Mouse (Mus musculus) CD4-positive, CD25-positive, alpha-beta regulatory T cell, adult 4 months (primary cell): ENCODE measurements around the gene 2010300C02Rik. TPM values are rescaled to one million over a fixed set of nuclear protein-coding genes. Genes with fewer than 3 reads are reported as not detected.
"Not testable (repeated sequence)": the region's sequence is repeated elsewhere in the genome, so short reads cannot be mapped to it uniquely, and the experiment has no call there.

Source experiments
- ATAC-seq: one replicate; pipeline ENCODE4 v1.8.0; 2017
- polyA plus RNA-seq, 2 experiments: library from polyadenylated mRNA; unstranded; fragments of 100-300 nt; shearing (Covaris generic); gene quantifications; one replicate each; pipeline ENCODE4 v1.2.1; 2017

2010300C02Rik gene
- under 1 TPM; 0.42 to 0.79 TPM for polyA plus RNA-seq

DNA sequence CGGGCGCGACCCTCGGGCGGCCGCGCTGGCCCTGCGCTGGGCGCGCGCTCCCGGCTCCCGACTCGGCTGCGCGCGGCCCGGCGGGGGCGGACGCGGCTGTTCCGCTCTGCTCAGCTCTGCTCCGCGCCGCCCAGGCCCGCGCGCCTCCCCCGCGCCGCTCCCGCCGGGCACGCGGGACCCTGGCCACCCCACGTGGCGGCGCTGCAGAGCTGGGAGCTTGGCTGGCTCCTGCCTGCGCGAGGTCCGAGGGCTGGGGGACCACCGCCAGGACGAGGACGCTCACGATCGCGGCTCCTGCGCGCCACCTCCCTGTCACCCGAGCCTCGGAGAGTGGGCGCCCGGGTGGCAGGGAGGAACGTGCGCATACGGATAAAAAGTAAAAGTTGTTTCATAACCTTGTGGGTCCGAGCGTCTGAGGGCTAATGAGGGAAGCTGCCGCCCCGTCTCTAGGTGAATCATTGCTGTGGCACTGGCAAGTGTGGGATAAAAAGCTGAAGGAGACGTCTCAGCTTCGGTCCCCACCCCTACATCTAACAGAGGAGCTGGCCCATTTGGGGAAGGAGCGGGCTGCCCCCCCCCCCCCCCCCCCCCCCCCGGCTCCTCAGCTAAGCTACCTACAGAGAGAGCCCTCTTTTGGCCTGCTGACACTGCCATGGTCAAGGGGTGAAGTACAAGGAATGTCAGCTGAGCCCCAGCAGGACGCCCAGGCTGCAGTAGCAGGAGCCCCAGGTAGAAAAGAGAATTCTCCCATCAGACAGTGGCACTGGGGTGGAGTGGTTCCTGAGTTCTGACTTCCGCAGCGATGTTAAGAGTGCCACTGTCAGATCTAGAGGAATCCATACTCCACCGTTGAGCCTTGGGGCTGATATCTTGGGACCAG is at the start of gene 2010300C02Rik:
2010300C02Rik (minus strand) TSS at position 325 of the 880 bp plus-strand sequence.
- ATAC-seq: no peak

DNA sequence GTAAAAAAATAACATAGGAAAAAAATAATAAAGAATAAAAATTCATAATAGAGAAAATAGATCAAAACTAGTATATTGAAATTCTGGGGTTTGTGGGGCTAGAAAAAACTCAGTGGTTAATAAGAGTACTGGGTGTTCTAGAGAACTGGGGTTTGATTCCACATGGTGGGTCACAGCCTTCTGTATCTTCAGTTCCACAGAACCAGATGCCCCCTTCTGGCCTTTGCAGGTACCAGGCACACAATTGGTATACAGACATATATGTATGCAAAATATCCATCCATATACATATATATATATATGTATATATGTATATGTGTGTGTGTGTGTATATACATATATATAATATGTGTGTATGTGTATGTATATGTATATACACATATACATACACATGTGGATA is 39.5 kb upstream of the 2010300C02Rik start:
- no peak for ATAC-seq

DNA sequence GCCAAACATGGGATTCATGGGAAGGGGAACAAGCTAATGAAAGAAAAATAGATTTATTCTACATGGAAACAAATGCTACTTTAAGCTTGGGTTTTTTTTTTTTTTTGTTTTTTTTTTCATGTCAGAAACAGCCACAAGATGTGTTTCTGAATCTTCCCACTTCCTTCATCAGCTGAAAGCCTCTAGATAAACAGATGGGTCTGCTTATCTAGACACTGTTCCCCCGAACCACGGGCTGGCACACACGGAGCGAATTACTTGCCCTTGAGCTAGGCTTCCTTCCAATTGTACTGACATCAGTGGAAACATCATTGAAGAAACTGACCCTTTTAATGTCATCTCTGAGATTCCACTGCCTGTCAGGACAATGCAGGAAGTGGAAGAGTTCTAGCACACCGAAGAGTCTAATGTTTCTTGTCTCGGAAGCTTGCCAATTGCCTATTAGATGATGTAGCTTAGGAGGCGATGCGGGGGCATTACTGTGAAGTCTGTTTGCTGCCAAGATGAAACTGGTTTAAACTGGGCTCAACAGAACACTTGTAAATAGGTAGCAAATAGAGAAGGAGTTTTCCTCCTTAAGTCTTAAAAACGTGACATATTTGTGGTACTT is 24.9 kb upstream of the 2010300C02Rik start:
- no peak for ATAC-seq

DNA sequence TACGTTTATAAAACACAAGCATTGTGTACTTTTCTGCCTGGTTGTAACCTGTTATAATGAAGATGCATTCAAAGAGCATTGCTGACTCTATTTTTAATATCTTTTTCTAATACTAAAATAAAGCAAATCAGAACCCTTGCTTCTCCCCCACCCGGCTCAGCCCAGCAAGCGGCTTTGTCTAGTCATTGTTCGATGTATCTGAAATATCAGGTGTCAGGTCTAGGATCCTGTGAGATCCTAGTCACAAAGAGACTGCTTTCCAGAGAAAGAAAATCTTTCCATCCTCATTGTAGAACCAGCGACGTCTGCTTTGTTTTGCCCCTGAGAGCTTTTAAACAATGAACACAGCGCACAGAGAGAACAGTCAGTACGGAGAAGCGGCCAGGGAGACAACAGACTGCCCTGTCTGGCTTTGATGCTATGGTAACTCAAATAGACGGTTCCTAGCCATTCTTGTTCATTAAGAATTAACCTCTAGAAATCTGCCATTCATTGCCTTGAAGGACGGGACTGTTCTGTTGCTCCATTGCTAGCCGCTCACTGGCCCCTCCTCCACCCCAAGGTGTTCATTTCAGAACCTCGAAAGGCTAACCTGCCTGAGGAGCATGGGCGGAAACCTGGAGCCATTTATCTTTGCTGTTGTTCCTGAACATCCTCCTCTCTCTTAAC is 22.9 kb upstream of the 2010300C02Rik start:
- no peak for ATAC-seq

DNA sequence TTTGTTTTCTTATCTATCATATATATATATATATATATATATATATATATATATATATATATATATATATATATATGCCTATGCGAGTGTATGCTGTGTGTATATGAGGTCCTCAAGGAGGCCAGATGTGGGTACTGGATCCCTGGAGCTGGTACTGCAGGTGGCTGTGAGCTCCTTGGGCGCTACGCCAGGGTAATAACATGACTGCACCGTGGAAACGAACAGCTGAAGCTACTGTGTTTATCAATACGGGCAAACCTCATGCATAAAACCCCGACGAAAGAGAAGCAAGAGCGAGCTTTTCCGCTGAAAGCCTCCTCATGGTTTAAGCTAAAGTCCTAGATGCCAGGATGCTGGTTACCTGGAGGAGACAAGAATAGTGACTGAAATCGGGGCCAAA is 22.2 kb upstream of the 2010300C02Rik start:
- no peak for ATAC-seq

DNA sequence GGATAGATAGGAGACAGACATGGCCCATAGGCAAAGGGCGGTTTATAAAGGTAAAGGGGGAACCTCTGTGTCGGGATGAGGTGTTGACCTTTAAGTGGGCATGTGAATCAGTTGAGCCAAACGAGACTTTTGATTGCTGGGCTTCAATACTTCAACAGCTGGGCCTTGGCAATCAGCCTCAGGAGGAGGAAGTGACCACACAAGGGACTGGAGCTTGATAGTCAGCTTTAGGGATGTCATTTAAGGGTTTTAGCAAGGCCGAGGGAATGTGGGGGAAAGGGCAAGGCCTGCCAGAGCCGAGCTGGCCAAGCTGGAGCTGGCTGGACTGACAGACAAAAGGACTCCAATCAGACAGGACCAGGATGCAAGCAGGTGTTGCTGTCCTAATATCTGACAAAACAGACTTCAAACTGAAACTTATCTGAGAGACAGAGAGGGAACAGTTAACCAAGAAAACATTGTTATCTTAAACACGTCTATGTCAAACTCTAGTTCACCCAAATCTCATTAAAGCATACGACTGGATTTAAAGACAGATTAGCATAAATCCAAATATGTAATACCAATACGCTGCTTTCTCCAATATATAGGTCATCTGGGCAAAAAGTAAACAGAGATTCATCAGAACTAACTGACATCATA is 20.4 kb upstream of the 2010300C02Rik start:
- ATAC-seq: no peak

DNA sequence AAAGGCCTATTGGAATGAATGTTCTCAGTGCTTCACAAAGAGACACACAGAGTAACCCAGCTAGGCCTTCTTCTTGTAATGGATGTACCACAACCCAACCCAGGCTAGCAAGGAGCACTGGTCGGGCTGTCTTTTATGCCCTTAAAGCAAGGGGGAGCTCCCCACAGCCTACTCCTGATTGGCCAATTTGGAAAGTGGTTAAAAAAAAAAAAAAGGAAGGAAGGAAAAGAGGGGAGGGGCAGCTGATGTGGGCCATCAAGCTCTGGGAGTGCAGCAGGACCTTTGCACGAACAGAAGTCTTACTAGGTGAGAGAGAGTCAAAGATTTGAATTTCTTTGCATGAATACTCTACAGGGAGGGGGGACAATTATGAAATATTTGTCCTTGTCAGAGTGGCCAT is 19.0 kb upstream of the 2010300C02Rik start:
- no peak for ATAC-seq

DNA sequence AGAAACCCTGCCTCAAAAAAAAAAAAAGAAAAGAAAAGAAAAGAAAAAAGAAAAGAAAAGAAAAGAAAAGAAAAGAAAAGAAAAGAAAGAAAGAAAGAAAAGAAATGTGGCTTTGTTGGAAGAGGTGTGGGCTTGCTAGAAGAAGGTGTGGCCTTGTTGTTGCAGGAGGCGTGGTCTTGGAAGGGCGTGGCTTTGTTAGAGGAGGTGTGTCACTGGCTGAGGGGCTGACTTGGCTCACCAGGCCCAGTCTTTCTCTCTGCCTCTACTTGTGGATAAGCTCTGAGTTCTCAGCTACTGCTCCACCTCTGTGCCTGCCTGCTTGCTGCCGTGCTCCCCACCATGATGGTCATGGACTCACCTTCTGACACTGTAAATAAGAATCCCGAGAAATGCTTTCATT is 17.2 kb upstream of the 2010300C02Rik start:
- ATAC-seq: no peak

DNA sequence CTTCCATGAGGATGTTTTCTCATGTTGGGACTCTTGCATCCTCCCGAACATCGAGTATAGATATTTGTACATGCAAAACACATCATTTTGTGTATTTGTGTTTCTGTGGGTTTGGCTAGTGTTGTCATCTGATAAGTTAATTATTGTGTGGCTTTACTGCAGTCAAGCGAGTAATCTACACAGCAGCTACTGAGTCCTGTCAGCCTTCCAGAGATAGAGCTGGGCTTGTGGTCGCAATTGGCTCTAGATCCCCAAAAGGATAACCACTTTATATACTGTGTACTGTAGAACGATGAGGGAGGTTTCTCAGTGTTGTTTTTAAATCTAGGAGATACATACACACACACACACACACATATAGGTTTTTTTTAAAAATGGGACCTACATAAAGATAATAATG is 16.0 kb upstream of the 2010300C02Rik start:
- no peak for ATAC-seq

DNA sequence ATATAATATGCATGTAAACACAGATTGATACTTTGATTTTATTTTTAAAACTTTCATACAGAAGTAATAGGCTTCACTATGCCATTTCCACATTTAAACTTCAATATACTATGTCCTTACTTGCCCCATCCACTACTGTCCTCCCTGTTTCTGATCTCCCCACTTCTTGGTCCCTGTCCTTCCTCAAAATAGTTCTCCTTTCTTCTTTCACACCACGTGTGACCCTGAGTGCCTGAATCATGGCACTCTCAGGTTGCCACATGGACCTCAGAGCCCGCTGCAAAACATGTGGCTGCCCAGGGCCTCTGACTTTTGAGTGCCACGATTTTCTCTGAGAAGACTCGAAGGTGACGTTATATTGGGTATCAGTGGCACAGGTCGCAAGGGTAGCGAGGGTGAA is 15.0 kb upstream of the 2010300C02Rik start:
- no peak for ATAC-seq

DNA sequence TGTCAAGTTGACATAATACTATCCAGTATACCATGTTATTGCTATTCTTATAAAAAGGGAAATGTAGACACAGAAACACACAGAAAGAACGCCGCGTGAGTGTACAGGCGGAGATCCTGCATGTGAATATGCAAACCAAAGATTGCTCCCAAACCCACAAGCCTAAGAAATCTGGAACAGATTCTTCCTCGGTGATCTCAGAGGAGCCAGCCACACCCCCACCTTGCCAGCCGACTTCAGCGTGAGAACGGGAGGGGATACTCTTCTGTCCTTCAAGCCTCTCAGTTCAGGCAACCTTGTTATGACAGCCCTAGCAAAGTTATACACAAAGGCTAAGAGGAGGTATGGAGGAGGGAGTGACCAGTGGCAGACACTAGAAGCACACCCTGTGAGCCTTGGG is 9.5 kb upstream of the 2010300C02Rik start:
- ATAC-seq: no peak

DNA sequence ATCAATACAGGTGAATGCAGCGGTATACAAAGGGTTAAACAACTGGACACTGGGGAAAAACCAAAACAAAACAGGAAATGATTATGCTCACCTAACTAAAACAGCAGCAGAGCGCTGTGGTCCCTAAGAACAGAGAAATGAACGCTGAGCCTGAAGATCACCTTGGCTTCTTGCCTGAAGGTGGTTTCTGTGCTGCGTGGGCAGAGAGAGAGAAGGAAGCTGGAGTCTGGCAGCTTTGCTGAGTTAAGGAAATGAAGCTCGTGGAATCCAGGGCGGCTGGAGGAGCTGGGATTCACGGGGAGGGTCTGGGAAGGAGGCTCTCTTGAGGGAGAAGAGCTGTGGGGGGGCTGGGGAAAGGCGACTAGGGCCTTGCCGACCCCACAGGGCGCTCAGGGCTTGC is 8.2 kb upstream of the 2010300C02Rik start:
- ATAC-seq: no peak

DNA sequence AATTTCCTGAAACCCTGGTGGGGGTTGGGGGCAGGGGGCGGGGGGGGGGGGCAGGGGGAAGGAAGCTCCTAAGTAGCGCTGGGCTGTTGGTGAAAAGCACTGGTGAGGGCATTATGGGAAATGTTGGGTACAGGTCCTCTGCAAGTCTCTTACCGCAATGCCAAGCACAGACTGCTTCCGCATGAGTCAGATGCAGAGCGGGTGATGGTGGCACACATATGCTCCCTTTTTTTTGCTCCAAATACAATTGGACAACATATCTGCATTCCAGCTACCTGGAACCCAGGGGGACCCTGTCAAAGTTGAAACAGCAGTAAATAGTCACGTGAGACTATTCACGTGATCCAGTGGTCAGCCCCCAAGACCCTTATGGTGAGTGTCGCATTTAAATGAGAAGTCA is 7.3 kb upstream of the 2010300C02Rik start:
- ATAC-seq: no peak

DNA sequence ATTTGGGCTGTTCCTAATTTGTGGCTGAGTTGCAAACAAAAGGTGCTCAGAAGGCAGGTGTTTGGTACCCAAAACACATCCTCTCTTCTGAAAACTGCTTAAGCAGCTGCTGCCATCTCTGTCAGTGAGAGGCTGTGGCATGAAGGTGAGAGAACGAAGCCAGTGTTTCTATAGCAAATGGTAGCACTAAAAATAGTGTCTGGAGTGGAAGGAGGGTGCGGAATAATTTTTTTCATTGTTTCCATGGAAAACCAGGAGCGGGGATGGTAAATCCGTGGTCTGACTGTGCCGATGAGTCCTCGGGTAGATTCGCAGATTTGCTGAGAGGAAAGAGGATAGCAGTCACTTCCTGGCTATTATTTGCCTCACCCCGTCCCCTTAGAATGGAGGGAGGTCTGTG is 6.5 kb upstream of the 2010300C02Rik start:
- no peak for ATAC-seq

DNA sequence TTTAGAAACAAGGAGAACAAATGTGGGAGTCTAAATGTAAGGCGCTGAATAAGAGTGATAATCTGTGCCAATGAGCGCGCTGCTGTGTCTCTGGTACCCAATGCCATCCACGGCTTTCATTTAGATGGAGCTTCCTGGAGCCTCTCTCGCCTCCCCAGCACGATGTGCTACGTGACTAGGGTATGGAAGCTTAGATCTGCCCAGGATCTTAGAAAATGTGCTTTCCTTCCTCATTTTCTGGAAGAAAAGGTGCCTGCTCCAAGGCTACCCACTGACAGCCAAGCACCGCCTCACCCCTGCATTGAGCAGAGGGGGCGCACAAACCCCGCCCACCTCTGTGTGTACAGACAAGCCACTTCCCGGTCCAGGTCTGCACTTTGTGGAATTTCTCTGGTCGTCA is 6.0 kb upstream of the 2010300C02Rik start:
- ATAC-seq: no peak

DNA sequence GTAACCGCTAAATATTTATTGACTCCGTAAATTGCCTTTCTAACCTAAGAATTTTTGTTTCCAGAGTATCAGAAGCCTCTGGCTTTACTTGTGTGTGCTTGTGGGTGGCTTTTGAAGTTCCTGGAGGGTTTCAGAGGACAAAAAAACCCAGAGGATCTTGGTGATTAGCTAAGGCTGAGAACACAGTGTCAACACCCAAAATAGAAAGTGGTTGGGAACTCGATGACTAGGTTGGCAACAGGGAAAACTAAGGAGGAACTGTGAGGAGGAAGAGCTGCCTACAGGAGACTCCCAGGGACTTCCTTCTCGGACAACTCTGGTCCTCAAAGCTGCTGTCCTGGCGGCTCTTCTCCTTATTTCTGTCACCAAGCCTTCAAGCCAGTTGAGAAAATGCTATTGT is 1.2 kb upstream of the 2010300C02Rik start:
- ATAC-seq: no peak

DNA sequence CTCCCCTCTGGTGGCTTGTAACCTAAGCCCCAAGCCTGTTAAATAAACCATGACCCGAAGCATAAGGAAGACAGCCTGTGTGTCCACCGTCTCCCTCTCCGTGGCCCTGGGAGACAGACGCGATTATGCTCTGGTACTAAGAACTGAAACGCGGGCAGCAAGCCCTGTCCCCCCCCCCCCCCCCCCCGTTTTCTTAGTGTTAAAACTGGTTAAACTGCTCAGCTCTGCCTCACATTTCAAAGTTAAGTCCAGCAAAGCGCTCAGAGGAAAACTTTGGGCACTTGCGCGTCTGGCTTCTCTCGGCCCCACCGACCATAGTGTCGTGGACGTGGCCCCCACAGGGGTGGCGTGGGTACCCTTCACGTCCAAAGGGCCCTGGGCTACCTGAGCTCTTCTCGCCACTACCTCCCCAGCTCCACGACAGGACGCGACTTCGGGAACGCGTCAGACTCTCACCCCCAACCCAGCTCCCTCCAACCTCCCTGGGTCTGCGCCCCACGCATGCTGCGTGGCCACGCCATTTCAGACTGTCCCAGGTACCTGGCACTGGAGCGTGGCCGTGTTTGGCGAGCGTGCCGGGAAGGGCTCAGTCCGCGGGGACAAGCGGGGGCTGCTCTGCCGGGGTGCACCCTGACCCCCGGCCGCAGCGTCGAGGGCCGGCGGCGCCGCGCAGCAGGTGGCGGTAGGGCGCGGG is 708 bp downstream of the 2010300C02Rik start:
- ATAC-seq: no peak

DNA sequence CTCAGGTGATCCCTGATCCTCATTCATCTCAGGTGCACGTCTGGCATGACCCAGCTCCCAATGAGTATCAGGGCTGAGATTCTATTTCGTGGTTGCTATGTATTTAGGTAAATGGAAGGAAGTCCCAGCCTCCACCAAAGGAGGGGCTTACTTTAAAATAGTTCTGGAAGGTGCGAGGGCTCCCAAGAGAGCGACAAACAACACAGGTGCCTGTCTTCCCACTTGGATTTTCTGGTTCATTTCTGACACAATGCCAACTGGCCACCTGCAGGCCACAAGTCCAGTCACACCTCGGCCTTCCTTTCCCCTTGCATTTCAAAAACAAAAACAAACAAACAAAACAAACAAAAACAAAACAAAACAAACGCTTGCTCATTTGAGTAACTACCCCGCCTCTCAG is 1.4 kb downstream of the 2010300C02Rik start:
- no peak for ATAC-seq

DNA sequence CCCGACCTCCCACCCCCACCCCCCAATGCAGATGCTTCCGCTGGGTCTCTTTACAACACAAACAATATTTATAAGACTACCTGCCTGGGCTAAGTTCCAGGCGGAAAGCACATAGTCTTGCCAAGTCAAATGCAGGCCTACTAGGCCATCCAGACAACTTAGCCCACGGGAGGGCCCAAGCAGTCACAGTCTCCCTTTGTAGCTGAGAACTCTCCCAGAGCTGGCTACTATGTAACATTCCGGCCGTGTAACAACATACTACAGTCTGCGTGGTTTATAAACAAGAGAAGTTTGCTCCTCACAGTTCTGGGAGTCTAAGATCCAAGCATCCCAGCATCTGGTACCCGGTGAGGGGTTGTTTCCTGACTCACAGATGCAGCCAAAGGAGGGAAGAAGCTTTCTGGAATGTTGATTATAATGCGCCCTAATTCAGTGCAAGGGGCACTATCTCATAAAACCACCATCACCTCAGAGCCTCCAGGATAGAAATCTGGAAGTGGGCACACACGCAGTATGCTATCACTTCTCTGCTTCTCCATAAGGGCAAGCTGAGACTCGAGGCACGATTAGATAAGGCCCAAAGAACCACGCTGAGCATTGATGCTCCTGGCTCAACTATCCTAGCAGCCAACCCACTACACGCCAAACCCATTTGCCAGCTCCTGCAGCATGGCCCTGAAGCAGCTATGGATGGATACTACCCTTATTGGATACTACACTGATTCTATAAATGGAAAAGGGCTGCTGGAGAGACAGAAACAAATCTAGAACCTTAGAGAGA is 2.3 kb downstream of the 2010300C02Rik start:
- ATAC-seq: no peak

DNA sequence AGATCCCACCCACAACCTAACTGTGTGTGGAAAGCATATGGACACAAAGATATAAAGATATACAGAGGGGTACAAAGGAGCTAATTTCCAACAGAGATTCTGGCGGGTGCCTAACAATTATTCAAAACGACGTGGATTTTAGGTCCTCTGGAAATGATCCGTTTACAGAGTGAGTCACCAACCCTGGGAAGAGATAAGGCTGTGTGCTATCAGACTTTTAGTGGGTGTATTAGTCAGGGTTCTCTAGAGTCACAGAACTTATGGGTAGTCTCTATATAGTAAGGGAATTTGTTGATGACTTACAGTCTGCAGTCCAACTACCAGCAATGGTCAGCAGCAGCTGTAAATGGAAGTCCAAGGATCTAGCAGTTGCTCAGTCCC is 7.5 kb downstream of the 2010300C02Rik start:
- not testable (repeated sequence) for ATAC-seq

DNA sequence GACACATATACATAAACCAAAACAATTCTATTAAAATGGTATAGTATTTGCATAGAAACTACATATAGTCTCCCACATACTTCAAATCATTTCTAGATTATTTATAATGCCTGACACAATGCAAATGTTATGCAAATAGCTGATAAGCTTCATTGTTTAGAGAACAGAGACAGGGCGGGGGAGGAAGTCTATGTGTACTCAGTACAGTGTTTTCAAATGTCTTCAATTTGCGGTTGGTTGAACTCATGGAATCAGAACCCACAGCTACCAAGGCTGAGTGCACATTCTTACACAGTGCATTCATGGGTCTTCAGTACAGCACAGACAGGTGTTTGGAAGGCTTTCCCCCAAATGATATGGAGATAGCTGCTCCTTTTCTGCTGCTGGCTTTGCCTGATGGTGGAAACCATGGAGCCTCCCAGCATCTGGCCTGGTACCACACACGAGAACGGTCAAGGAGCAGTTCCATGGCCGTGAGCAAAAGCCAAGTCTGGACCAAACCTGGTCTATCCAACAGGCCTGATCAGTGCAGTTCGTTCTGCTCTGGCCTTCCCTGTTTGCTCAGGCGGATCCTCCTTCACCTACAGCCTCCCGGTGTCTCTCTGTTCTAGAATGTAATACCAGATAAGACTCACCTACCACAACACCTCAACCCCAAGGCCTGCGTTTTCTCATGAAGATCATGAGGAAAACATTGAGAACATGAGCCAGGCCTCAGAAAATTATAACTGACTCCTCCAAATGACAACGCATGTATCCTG is 8.1 kb downstream of the 2010300C02Rik start:
- ATAC-seq: no peak
